Comparison of ENCODE assay signal across 8 mouse cellular contexts in the genomic region with DNA sequence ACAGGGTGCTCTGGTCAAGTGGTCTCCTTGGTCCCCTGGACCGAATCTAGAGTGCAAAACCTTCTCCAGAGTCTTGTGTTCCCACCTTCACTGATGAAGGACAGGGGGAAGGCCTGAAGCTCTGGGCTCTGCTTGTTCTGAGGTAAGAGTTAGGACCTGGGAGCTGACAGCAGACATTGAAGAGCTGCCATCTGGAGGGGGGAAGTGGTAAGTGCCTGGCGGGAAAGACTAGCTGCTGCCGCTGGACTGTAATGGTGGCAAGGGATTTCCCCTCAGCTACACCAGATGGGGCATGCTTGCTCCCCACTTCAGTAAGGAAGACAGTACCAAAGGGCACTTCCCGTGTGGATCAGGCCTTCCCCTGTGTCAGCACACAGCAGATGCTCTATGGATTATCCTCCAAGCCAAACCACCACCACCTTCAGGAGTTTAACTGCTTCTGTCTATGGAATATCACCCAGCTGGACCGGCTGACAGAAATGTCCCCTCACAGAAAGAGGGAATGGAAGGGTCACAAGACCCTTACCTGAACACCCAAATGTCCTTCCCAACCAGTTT. TPM values are rescaled to one million over a fixed set of nuclear protein-coding genes. Genes with fewer than 3 reads are reported as not detected.
DNase-seq lines count a peak whose midpoint lies in the region; ATAC-seq and TF ChIP-seq lines count a peak whose summit lies in the region.

No protein-coding gene starts in this region.

- no peak overlapping the region for H3K27ac ChIP-seq in cerebellum, adult 2 months (ENCODE audit: insufficient read depth, low read length)
- 0 out of 2 replicates have a peak overlapping the region, but pooled peaks have one; percentile 20 for H3K27ac ChIP-seq in hindbrain, embryonic 10.5 days
- no peak overlapping the region for H3K27ac ChIP-seq in lung, embryonic 14.5 days (ENCODE audit: low read depth)

- H3K27me3 ChIP-seq in cerebellum, adult 2 months (ENCODE audit: control insufficient read depth, insufficient read depth, low read length) = no peaks in the 10 kb centered on the region
- no peaks in the 10 kb centered on the region for H3K27me3 ChIP-seq in hindbrain, embryonic 10.5 days (ENCODE audit: insufficient read depth, poor library complexity, severe bottlenecking)
- no peaks in the 10 kb centered on the region for H3K27me3 ChIP-seq in lung, embryonic 14.5 days (ENCODE audit: insufficient read depth, low read length)

- no peak for TF ChIP-seq POLR2A in cerebellum, adult 2 months (IDR thresholded peaks at IDR 0.05; ENCODE audit: borderline replicate concordance, insufficient read depth, low read length)

- H3K4me3 ChIP-seq in cerebellum, adult 2 months (replicated peaks; ENCODE audit: insufficient read depth, low read depth, low read length) = no peak overlapping the region
- H3K4me3 ChIP-seq in hindbrain, embryonic 10.5 days = no peak overlapping the region
- H3K4me3 ChIP-seq in lung, embryonic 14.5 days (ENCODE audit: low read depth, low read length) = no peak overlapping the region

- ATAC-seq in frontal cortex, adult (ENCODE audit: low TSS enrichment) = peak; percentile 85; the same call in 1 of the 2 replicates
- ATAC-seq in lung, embryonic 14.5 days (ENCODE audit: insufficient read depth) = peak; percentile 80
- ATAC-seq in neutrophil, adult 5-6 weeks (ENCODE audit: extremely low read depth, insufficient number of reproducible peaks, low FRiP score, poor library complexity, severe bottlenecking) = peak; percentile 50; the same call in 1 of the 2 replicates

- DNase-seq in MN1 (ENCODE audit: low spot score) = peak; percentile 62
- DNase-seq in cerebellum, adult 2 months = peak; percentile 51 to 57
- peak; percentile 65 for DNase-seq in hindbrain, embryonic 10.5 days (ENCODE audit: low spot score)
- peak; percentile 39 to 61 for DNase-seq in layer of hippocampus, adult 8-10 months (ENCODE audit: low spot score in 2 of 2)
- DNase-seq in lung, embryonic 14.5 days = peak; percentile 82
- peak; percentile 50 for DNase-seq in thymus, postnatal 0 days (ENCODE audit: low spot score)

- H3K9ac ChIP-seq in lung, embryonic 14.5 days = no peak overlapping the region

- H3K9me3 ChIP-seq in hindbrain, embryonic 10.5 days = no peaks in the 10 kb centered on the region
- H3K9me3 ChIP-seq in lung, embryonic 14.5 days (ENCODE audit: low read depth, low read length) = no peaks in the 10 kb centered on the region

- 35% methylated on average over 5 of the region's 5 CpGs for WGBS in cerebellum, adult 2 months
- 36% methylated on average over 5 of the region's 5 CpGs for WGBS in hindbrain, embryonic 10.5 days
- 30% methylated on average over 5 of the region's 5 CpGs for WGBS in lung, embryonic 14.5 days

- H3K4me2 ChIP-seq in lung, embryonic 14.5 days = no peak overlapping the region

- H3K4me1 ChIP-seq in cerebellum, adult 2 months (ENCODE audit: control insufficient read depth, insufficient read depth, low read length) = peaks cover 4% of the 10 kb centered on the region
- H3K4me1 ChIP-seq in hindbrain, embryonic 10.5 days (replicated peaks) = peaks cover 10% of the 10 kb centered on the region
- no peaks in the 10 kb centered on the region for H3K4me1 ChIP-seq in lung, embryonic 14.5 days (ENCODE audit: insufficient read depth)

- no peaks in the 10 kb centered on the region for H3K36me3 ChIP-seq in hindbrain, embryonic 10.5 days
- H3K36me3 ChIP-seq in lung, embryonic 14.5 days (ENCODE audit: insufficient read depth) = no peaks in the 10 kb centered on the region

- peak; percentile 72 for TF ChIP-seq CTCF in cerebellum, adult 2 months (IDR thresholded peaks at IDR 0.05; ENCODE audit: borderline replicate concordance, insufficient read depth, low read depth, low read length)
- peak; percentile 77 for TF ChIP-seq CTCF in lung, embryonic 14.5 days (IDR thresholded peaks at IDR 0.05; ENCODE audit: low read depth)

RNA-seq across cellular contexts. Expression of a gene that starts 11.0 kb away (rescaled TPM):
- 0.24 and 0.46 TPM in 2 replicates for polyA plus RNA-seq in cerebellum, adult 2 months (2012; rRNA removed)
- not detected in 2 replicates for polyA plus RNA-seq in hindbrain, embryonic 10.5 days (2016; fragmentation: Nextera tagmentation; extraction: Ambion mirVana)
- total RNA-seq in layer of hippocampus, adult 8-10 months (2022) = under 1 TPM in 1 of 4 experiments, not detected in 3; 0.16 TPM
- polyA plus RNA-seq in lung, embryonic 14.5 days (2014; fragmentation: Nextera tagmentation; extraction: Ambion mirVana) = 0.08 TPM in 1 of 2 replicates, not detected in the other
- not detected in 2 replicates for total RNA-seq in neutrophil, adult 5-6 weeks (2017)
- polyA plus RNA-seq in thymus, postnatal 0 days (2015; fragmentation: Nextera tagmentation; extraction: Ambion mirVana) = 0.05 TPM in 1 of 2 replicates, not detected in the other

RNA-seq across cellular contexts. Expression of a gene that starts 48.9 kb away (rescaled TPM):
- 32.2 and 33.4 TPM in 2 replicates for polyA plus RNA-seq in cerebellum, adult 2 months (2012; rRNA removed)
- 46.4 and 47.7 TPM in 2 replicates for polyA plus RNA-seq in hindbrain, embryonic 10.5 days (2016; fragmentation: Nextera tagmentation; extraction: Ambion mirVana)
- total RNA-seq in layer of hippocampus, adult 8-10 months (2022) = 10 to 100 TPM; 57.9 to 78.8 (median 62.7) TPM
- 39.0 and 47.9 TPM in 2 replicates for polyA plus RNA-seq in lung, embryonic 14.5 days (2014; fragmentation: Nextera tagmentation; extraction: Ambion mirVana)
- total RNA-seq in neutrophil, adult 5-6 weeks (2017) = 38.2 and 38.7 TPM in 2 replicates
- polyA plus RNA-seq in thymus, postnatal 0 days (2015; fragmentation: Nextera tagmentation; extraction: Ambion mirVana) = 33.4 and 41.3 TPM in 2 replicates
